27 mouse cellular contexts compared by ENCODE assay signal in genomic region chr6:36947861-36948260, GRCm38 (mm10).
"Had no signal": no experiment of that assay in that cellular context is flagged by ENCODE, and none has a peak within 500 bp of the region (broad histone marks: within the 10 kb centered on the region; RNA-seq: fewer than 3 reads in every experiment).

No protein-coding gene starts in this region.

- H3K4me2 ChIP-seq: heart, embryonic 11.5 days; heart, embryonic 13.5 days; heart, embryonic 15.5 days; hindbrain, embryonic 13.5 days; hindbrain, embryonic 15.5 days; kidney, embryonic 15.5 days; limb, embryonic 13.5 days; limb, embryonic 15.5 days; liver, embryonic 12.5 days had no signal

- H3K4me3 ChIP-seq: heart, adult 2 months; heart, embryonic 13.5 days; heart, embryonic 15.5 days; hindbrain, embryonic 13.5 days; hindbrain, embryonic 15.5 days; kidney, embryonic 15.5 days; limb, embryonic 13.5 days; limb, embryonic 15.5 days; liver, embryonic 12.5 days had no signal

- ATAC-seq: hindbrain, postnatal 0 days; intestine, embryonic 16.5 days; liver, embryonic 12.5 days had no signal

- H3K27ac ChIP-seq: heart, adult 2 months; heart, embryonic 13.5 days; heart, embryonic 15.5 days; hindbrain, embryonic 13.5 days; hindbrain, embryonic 15.5 days; hindbrain, postnatal 0 days; kidney, embryonic 15.5 days; kidney, postnatal 0 days; limb, embryonic 13.5 days; limb, embryonic 15.5 days; liver, embryonic 12.5 days; liver, embryonic 14.5 days had no signal

- H3K9me3 ChIP-seq: heart, embryonic 13.5 days; heart, embryonic 15.5 days; hindbrain, embryonic 13.5 days; hindbrain, embryonic 15.5 days; kidney, embryonic 15.5 days; limb, embryonic 13.5 days; limb, embryonic 15.5 days; liver, embryonic 12.5 days had no signal

- H3K4me1 ChIP-seq: hindbrain, embryonic 15.5 days; kidney, embryonic 15.5 days; limb, embryonic 13.5 days; limb, embryonic 15.5 days; liver, embryonic 12.5 days had no signal

- H3K36me3 ChIP-seq: heart, embryonic 13.5 days; heart, embryonic 15.5 days; kidney, embryonic 15.5 days; limb, embryonic 13.5 days; limb, embryonic 15.5 days; liver, embryonic 12.5 days had no signal

- DNase-seq: gastrocnemius, postnatal 14 days; gastrocnemius, postnatal 36 days; heart, adult 11 months; heart, adult 2 months; heart, postnatal 14 days; heart, postnatal 36 days; kidney, adult 11 months; kidney, adult 2 months; kidney, adult 9 months; kidney, postnatal 14 days; kidney, postnatal 36 days; layer of hippocampus, adult 9-11 months; layer of hippocampus, postnatal 36 days; left cerebral cortex, postnatal 4 days had no signal

- H3K27me3 ChIP-seq: heart, embryonic 13.5 days; heart, embryonic 15.5 days; hindbrain, embryonic 13.5 days; hindbrain, embryonic 15.5 days; kidney, embryonic 15.5 days; limb, embryonic 13.5 days; limb, embryonic 15.5 days; liver, embryonic 12.5 days had no signal

- H3K9ac ChIP-seq: heart, embryonic 13.5 days; heart, embryonic 15.5 days; hindbrain, embryonic 13.5 days; hindbrain, embryonic 15.5 days; kidney, embryonic 15.5 days; limb, embryonic 13.5 days; limb, embryonic 15.5 days; liver, embryonic 12.5 days; liver, embryonic 14.5 days had no signal
